Mouse (Mus musculus) 3T3-L1 (cell line): ENCODE data around the gene Rab11a.
"Not testable (repeated sequence)": the region's sequence is repeated elsewhere in the genome, so short reads cannot be mapped to it uniquely, and the experiment has no call there.

Source experiments
- DNase-seq: peaks from one replicate; pipeline ENCODE4 v3.0.0-alpha.2; 2015; ENCODE audit warnings: low read depth, low spot score

The Rab11a gene

DNA sequence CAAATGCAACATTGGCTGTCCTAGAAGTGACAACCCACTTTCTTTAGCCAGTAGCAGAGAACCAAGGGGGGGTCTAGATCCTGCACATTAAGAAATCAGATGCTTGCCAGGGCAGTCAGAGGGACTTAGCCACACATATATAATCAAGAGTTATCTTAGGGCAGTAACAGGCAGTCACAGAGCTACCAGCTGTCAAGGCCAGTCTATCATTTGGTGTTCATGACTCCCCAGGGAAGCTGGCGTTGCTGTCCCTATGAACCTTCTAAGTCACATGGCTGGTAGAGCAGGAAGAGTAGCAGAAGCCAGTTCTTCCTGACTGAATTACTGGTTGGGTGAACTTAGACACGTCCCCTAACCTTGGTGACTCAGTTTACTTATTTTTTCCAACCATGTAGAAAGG, 44.5 kb downstream of the Rab11a start:
- no peak for DNase-seq

DNA sequence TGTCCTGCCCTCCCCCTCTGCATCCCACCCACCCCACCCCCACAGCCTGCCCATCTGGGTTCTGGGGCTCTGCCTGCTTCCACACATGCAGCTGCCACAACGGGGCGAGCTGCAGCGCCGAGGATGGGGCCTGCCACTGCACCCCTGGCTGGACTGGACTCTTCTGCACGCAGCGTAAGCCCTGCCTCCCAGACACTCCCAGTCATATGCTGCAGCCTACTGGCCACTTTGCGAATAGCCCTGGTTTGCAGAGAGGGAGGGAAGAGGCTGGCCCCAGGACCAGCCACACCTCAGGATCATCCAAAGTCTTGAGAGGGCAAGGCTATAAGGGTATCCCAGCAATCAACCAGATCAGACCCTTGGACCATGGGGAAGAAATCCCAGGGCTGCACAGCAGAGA, 46.4 kb downstream of the Rab11a start:
- DNase-seq: peak; percentile 31

DNA sequence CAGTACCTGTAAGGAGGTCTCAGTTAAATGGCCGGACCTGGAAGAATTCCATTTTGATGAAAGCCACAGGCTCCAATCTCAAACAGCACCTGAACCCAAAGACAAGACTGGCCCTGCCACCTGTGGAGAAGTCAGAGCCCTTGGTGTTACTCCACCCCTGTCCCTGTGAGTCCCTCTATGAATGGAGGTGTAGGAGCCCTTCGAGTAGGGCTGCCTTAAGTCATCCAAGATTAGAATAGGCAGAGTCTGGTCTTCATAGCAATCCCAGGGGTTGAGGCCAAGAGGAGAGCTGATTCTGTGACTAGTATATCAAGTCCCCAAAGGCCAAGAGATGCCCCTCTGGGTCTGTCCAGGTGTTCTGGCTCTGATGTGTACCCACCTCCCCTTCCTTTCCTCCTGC, 46.8 kb downstream of the Rab11a start:
- no peak for DNase-seq

- no peak for DNase-seq
Measured at GRCm38 (mm10) chr9:64688015-64688394, 49.6 kb downstream of the Rab11a start.

DNA sequence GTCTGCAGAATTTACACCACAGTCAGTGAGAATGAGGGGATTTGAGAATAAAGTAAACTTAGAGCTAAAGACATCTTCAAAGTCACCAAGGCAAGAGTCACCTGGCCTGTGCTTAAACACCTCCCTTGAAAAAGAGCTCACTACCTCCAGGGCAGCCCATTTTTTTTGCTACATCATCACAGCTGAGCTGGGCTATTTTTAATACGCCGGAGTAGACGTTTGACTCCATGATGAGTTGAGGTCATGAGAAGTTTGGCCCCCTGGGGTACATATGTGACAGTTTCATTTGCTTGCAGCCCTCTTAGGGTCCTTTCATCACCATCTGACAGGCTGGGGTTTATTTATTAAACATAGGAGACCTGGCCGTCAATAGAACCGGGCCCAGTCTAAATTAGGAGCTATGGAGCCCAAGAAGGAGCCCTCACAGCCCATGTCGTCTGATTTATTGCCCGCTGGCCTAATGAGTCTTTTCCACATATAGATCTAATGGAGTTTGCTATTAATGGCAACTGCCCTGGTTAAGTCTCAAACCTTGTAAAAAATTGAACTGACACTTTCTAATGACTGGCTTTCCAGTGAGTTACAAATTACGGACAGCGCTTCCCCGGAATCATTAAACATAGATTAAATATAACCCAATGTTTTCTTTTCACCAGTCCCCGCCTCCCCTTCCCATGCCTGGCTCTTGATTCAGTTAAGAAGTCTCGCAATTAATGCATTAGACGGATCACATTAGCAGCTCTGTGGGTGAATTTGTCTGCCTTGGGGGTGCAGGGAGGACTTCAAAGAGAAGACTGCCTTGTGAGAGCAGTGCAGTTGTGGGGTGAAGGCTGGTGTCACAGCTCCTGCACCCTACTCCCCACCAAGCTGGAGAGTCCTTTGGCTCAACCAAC, 50.2 kb downstream of the Rab11a start:
- DNase-seq: no peak

DNA sequence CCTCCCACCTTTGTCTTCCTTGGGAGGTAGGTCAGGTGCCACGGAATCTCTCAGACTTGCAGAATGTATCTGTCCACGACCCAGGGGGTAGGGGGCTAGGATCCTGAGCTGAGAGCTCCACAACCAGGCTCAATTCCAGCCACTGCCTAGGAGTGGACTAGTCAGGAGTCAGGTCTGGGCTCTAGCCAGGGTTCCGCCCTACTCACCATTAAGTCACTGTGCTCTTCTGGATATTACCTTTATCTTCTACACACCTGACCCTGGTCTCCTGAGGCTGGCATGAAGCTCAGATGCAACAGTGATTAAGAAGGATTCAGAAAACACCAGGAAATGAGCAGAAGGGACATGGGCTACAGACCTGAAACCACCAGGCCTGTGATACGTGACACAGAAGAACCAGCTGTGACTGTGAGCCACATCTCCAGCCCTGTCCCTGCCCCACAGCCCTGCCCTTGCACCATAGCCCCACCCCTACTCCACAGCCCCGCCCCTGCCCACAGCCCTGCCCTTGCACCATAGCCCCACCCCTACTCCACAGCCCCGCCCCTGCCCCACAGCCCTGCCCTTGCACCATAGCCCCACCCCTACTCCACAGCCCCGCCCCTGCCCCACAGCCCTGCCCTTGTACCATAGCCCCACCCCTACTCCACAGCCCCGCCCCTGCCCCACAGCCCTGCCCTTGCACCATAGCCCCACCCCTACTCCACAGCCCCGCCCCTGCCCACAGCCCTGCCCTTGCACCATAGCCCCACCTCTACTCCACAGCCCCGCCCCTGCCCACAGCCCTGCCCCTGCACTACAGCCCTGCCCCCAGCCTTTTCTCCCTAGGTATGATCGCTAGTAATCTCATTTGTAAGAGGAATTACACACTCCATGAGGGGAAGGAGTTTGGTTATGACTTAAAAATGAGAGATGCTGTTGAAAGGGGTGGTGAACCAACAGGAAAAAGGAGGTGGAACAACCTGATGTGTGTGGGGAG, 65.9 kb downstream of the Rab11a start:
- not testable (repeated sequence) for DNase-seq

DNA sequence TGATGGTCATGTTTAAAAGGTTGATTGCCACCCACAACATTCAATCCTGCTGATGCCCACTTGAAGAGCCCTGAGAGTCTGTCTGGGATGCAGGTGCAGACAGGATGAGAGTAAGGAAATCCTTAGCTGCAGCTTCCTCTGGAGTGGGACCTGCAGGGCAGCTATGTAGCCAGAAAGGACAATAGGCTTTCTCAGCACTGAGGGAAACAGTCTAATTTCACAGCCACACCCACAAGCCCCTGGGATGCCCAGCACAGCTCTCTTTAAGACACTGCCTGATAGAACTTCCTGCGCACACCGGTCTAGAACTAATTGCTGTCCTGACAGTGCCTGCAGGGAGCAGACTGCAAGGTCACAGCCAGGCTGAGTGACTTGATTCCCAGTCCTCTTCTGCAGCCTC, 69.6 kb downstream of the Rab11a start:
- no peak for DNase-seq

- DNase-seq: peak; percentile 77
Measured at GRCm38 (mm10) chr9:64667513-64667912, 70.0 kb downstream of the Rab11a start.

DNA sequence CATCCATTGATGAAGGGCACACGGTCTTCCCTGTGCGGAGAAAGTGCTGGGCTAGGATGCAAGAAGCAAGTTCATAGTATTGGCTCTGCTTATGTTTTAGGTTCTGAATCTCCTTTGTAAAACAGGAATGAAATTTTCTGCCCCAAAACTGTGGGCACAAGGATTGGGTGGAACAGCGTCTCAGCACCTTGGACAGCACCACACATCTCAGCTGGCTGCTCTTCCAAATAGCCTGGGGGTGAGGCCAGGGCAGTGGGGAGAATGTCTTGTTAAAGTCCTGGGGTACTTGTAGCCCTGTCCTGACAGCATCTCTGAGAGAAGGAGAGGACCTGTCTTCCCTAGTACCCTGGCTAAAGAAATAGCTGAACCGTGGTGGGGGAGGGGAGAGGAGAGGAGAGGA, 71.0 kb downstream of the Rab11a start:
- DNase-seq: peak; percentile 64
